Mouse (Mus musculus): ENCODE results near the gene Agap1.

Gene Agap1

DNA sequence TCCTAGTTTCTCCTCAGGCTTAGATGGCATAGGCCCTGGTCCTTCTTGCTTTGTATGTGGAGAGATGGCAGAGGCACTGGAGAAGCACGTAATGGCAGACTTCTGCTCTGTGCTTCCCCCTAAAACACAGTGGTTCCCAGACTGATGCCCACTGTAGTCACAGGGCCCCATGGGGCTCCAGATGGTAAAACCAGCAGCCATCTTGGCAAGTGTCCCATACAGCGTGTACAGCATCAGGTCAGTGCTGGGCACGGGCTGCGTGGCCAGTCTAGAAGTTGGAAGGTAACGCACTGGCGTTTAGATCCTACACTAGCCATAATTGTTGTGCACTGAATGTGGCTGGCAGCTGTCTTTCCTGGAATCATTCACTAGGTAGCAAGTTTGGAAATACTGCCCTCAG, 273.9 kb downstream of the Agap1 start:
- DNase-seq = no peak

DNA sequence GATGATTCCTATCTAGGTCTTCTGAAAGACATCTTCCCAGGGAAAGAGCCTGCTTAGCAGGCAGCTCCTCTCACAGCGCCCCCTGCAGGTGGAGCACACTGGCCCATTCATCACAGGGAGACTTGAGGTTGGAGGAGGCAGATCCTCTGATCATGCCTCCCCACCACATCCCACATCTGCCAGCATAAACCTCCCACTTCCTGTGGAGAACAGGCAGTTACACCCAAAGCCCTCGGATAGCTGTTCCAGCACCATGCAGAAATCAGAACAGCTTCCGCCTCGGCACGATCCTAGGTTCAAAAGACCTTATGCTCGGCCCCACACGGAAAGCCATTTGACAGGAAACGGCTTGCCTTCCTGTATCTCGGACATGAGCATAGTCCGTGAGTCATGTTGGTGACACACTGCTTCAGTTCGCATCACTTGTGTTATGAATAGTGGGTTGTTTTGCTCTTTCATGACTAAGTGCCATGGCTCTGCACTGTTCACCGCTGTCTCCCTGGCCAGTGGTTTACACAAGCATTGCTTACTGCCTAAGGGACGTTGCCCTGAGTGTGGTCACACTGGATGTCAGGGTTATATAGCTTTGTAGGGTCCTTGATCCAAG, 276.1 kb downstream of the Agap1 start:
- DNase-seq = no peak

DNA sequence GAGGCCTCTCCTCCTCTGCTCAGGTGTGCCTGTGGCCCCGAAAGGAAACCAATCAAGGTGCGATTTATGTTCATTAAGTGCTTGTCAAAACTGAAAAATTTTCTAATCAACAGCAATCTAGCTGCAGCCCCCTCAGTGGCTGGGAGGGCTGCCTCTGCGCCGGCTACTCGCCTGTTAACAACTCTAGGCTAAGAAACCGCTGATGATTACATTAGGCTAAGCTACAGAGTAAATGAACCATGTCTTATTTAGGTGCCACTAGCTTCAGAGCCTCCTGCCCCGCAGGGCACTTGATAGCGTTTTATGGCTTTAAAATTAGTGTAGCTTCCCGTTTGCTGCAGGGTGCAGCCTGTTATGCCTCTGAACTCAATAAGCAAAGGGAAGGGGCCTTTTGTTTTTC, 279.8 kb downstream of the Agap1 start:
- no peak for DNase-seq

DNA sequence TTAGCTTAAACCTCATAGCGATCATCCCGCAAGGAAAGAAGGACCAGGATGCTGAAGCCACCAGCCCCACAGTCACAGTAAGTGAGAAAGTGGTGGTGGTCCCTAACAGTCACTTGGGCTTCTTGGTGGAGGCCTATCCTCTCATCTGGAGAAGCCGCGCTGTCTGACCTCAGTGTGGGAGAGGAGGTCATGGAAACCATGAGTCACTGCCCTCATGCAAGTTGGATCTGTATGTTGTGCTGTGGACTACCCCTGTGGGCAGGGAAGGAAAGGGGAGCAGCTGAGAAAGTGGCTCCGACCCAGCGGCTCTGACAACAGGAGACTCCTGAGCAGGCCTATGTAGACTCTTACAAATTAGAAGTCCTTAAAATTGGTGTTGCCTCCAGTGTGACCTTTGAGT, 280.5 kb downstream of the Agap1 start:
- DNase-seq = no peak

DNA sequence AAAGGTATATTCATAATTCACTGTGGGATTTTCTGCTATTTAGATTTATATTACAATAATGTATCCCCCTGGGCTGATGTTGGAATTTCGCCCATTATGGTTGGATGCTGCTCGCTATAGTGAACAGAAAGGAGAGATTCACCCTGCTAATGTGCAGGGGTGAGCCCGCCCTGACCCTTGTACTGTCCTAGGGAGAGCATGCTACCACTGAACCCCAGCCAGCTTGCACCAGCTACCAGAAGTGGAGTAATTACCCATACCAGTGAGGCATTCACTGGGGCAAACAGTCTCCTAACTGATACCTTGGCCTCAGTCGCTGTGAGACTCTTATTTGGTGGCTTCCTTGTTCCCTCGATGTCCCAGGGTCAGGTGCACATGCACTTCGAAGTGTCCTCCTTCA, 281.4 kb downstream of the Agap1 start:
- DNase-seq = no peak

DNA sequence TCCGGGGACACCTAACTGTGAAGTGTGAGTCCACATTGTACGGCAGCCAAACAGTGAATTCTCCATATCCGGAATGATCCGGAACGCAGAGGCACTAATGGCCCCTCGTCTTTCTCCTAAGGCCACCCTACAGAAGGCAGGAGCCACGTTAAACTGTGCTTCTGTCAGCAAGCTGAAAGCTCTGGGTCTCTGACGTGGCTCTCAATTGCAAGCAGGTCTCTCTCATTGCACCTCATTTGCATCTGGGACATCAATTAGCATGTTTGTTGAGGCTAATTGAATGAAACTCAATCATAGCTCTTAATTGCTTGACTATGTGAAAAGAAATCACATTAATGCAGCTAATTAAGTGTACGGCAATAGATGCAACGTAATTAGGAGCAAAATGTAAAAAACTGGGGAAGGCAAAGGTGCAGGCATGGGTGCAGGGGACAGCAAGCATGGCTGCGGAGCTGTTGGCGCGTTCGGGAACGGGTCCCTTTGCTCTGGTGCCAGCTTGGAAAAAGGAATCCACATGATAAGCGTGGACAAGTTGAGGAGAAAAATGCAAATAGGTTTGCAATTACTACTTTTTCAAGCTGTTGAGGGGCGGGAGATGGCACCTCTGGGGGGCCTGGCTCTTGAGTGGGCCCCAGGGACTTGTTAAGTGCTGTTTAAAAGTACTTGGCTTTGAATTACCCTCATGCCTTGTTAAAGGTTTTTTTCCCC, 284.6 kb downstream of the Agap1 start:
- no peak for DNase-seq

DNA sequence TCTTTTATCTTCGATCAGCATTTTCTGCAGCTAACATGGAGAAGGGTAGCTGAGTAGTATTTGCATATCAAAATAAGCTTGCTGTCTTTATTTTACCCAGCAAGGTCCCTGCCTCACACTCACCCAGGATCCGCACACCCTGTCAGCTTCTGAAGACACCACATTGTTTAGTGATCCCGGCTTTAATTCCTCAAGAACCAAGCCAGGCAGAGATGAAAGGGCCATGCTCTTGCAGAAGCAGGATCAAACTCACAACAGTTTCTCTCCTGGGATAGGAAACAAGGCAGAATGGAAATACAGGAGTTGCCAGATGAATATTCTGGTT, 285.1 kb downstream of the Agap1 start:
- no peak for DNase-seq

DNA sequence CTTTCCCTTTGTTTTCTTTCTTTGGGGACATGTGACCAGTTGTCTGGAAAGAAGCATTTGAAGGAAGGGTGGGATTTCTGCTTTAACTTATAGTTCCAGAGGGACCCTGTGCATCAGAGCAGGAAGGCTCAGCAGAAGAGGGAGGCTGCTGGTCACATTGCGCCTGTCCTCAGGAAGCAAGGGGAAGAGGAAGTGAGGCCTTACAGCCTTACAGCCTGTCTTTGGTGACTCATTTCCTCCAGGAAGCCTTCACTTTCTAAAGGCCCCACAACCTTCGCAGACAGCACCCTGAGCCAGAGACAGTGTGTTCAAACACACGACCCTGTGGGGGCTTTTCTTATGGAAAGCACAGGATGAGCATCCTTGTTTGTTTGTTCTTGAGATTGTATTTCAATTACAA, 287.8 kb downstream of the Agap1 start:
- DNase-seq = no peak

DNA sequence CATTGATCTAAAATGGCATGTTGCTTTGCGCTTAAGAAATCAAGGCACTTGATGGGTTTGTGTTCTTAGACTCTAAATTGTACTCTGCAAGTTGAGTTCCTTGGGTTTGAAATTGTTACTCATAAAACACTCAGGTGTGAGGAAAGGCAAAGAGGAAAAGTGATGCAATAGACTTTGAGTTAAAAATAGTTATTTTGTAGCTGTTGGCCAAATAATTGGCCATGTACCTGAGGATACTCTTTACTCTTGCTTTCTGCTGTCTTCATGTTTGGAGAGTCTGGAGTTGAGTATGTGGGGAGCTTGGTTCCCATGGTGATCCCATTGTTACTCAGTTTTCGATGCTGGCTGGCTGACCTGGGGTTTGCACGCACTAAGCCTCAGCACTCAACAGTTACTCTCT, 291.6 kb downstream of the Agap1 start:
- DNase-seq = no peak

DNA sequence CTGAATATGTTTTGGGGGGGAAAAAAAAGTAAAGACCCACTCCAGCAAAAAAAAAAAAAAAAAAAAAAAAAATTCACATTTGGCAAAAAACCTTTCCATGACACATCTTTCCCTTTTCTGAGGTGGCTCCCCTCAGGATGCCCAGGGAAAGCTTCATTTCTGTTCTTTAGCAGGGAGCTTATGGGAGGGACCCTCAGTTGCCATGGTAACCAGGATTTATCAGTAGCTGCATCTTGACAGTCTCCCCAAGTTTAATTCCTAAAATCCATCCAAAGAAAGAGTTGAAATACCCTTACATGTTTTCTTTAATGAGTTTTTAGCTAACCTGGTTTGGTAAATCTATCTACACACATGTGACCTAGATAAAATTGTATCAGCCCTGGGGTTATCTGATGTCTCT, 295.1 kb downstream of the Agap1 start:
- DNase-seq = no peak

DNA sequence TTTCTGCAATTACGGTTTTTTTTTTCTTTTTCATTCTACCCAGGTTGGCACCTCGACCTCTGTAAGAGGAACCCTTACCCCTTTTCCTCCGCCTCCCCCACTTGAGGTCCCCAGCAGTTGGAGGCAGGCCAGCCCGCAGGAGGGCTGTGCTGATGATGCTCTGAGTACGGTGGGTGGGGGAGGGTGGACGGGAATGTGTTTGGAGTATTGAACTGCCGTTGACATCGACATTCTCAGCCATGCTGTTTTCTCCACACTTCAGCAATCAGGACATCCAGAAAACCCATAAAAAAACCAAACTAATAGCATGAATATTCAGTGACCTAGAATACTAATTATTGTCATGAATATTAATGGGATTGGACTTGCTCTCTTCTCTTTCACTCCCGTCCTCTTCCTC, 295.9 kb downstream of the Agap1 start:
- no peak for DNase-seq

DNA sequence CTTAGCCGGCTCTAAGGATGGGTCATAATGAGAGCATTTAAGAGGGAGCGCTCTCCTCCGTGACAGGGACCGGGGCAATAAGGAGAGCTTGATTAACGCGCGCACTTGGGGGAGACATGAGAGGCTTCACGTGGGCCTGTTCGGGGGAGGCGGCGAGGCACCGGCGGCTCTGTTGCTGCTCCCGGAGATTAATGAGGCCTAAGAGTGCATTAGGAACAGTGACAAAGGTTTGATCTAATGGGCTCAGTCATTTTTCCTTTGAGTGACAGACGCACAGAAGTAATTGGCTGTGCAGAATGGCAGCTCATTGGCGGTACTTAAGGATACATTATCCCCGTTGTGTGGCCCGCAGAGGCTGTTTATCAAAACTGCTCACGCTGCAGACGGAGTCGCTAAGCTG, 296.3 kb downstream of the Agap1 start:
- DNase-seq = no peak

DNA sequence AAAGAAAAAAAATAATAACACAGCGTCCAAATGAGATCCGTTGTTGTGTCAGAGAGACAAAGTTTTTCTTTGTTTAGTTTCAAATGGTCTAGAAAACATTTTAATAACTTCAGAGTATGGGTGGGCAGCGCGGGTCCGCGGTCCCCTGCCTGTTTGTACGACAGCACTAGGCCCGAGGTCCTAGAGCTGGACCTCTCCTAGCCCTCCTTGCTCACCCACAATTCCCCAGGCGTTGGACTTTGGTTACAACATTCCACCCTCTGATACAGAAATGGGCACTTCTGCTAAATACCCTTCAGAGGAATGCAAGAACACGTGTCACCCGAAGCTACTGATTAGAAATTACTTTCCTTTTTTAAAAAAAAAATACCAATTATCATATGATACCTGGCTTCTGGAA, 296.7 kb downstream of the Agap1 start:
- no peak for DNase-seq

DNA sequence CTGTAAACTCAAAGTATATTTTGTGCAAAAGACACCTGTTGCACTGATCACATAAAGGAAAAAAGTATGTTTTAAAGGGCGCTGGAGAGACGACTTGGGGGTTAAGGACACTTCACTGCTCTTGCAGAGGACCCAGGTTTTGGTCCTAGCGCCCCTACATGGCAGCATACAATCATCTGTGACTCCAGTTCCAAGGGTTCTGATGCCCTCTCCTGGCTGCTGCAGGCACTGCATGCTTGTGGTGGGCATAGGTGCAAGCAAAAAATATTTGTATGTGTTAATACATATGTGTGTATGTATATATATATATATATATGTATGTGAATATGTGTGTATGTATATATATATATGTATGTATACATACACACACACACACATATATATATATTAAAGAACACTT, 298.1 kb downstream of the Agap1 start:
- DNase-seq = no peak

DNA sequence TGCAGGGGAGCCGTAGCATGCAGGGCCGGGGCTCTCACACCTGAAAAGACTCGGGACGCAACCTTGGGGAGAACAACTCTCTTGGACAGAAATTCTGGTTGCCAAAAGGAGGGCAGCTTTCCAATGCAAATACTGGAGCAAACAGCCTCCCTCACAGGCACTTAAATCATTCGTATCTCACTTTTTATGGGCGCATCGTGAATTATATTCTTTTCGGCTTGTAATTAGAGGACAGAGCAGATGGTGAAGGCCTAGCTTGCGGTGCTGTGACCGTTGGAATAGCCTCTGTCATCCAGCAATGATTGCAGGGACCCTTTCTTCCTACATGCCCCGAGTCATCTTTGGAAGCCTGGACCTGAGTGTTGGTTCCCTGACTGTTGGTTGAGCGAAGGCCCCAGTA, 300.8 kb downstream of the Agap1 start:
- no peak for DNase-seq

DNA sequence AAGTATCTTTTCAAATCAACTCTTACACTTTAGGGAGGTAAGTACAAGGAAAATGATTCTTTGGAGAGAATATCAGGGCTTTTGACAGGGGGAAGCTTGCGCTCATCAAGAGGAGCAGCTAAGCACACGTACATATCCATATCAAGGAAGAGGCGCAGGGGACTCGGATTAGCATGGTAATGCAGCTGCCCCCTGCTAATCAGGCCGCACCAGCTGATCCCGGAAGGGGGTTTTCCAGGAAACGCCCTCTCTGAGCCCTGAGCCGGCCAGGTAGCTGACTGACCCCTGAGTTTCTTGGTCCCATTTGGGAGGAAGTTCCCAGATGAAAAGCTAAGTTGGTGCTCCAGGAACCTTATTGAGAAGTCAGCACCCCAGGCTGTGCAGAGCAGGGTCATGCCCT, 301.8 kb downstream of the Agap1 start:
- no peak for DNase-seq

DNA sequence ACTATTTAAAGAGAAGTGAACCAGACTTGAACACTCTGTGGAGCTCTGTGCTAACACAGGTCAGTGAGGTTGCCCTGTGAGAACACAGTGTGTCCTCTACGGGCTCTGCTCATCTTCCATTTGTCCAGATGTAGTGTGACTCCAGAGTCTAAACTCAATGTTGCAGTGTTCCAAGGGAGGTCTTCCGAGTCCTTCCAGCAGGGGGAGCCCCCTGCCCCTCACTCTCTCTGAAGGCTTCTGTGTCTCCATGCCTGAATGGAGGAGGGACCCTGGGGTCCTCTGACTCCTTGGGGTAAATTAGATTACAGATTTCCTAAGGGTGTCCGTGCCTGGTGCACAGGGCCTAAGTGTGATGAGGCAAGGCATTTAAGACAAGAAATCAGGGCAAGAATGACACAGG, 302.9 kb downstream of the Agap1 start:
- DNase-seq = no peak

DNA sequence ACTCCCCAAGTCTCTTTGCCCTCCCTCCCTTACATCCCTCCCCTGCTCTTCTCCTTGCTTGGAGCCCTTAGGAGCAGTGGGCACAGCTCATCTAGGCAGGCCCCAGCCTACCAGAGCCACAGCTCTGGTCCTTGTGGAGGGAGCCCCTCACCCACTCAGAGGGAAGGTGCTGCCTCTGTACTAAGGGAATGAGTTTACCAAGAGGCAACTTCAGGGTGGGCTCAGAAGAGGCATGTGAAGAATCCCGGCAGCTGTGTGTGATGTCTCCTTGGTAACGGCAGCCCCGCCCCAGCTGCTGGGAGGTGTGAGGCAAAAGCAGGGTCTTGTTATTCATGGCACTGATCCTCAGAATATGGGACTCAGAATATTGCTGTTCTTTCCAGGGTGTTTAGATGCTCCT, 309.3 kb downstream of the Agap1 start:
- DNase-seq = no peak

DNA sequence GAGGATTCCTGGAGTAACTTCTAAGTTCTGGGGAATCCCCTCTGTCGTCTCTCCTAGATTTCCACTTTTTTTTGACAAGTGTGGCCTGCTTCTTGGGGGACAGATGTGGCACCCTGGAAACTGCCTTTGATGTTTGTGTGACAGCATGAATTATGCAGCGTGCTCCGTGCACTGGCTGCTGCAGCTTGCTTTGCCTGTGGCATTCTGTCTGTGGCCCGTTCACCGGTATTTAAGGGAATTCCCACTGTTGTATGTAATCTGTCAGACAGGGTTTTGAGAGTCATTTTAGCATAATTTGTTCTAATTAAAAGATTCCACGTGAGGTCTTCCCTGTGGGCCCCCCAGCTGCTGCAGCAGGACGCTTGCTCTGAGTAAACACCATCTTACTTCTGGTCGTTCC, 312.3 kb downstream of the Agap1 start:
- DNase-seq = no peak

DNA sequence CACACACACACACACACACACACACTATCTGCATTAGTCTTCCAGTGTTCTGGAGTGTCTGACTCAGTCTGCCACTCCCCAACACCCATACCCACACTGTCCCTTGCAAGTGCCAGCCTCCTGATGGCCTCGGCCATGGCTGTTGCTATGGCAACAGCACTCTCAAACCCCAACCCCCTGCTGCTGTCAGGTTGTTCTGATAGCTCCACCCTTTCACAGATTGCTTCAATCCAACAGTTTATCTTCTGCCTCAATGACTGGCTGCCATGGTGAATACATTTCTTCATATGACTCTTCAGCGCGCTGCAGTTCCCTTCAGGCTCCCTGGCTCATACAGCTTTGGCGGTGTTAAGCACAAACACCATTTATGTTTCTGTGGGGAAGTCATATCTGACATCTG, 315.0 kb downstream of the Agap1 start:
- DNase-seq = no peak

DNA sequence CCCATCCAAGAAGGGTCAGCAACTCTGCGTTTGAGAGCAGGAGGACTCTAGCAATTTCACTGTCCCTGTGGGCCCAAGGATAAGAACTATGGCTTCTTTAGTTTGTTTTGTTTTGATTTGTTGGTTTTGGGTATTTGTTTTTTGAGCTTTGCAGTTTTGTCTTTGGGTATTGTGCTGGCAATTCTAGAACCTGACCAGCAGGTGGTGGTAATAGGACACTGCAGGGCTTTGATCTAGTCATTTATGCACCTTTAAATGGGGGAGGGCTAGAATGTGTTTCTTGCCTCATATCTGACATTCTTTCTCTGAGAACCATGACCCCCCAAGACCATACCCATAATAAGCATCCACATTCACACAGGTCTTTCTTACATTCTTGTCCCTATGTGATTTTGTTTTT, 315.7 kb downstream of the Agap1 start:
- DNase-seq = no peak

DNA sequence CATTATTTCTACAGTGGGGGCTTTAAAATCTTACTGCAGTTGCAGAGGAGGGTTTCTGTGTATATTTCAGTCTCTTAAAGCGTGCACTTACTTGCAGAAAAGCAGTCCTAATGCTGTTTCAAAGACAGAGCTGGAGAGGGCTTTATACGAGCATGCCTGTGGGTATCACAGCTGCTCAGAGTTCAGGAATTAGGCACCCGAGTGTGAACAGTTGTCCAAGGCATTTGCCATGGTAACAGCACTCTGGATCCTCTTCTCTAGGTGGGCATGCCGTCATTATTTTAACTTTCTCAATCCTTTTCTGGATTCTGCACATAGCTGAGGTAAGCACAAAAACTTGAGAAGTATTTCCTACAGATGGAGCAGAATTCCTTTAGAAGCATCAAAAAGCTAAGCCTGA, 321.1 kb downstream of the Agap1 start:
- no peak for DNase-seq

DNA sequence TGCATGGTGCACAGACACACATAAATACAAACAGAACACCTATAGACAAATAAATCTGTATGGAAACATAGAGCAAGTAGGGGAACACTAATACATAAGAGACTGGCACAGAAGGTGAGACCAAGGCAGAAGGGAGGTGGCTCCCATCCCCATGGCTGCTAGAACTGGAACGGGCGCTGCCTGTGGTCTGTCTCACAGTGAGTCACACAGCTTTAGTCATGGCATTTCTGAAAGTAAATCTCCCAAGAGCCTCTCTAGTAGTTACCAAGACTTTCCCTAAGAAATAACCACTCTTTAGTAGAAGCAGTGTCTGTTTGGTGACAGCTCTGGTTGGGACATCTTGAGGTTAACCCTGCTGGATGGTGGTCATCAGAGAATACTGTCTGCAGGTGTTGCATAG, 326.1 kb downstream of the Agap1 start:
- DNase-seq = no peak

DNA sequence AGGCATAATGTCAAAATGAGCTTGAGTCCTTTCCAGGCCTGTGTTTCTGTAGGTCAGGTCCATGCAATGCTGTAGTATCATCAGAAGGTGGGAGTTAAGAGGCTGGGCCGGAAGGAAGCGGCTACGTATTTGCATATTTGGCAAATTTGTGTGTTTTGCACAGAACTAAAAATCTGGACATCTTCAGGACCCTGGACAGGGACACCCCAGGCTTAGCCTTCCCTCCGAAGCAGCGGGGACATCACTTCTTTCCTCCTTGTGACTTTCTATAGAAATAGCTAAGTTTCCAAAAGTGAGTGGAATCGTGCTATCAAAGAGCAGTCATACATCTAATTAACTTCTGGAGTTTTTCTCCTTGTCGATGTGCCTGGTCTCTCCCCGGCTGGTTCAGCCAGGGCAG, 327.3 kb downstream of the Agap1 start:
- DNase-seq = no peak

DNA sequence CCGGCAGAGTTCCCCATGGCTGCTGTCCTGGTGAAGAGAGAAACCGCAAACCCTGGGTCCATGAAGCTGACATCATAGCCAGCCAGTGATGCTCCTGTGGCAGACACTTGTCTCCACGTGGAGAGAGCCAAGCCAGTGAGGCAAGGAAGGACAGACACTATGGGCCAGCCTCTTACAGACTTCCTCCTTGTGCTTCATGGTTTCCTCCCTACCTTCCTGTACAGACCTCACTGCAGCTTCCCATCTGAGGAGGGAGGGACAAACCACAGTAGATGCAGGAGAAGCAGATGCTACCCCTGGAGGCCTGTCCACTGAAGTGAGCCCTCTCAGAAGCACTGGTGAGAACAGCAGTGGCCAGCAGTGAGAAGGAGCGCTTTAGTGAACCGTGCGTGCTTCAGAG, 332.2 kb downstream of the Agap1 start:
- no peak for DNase-seq

DNA sequence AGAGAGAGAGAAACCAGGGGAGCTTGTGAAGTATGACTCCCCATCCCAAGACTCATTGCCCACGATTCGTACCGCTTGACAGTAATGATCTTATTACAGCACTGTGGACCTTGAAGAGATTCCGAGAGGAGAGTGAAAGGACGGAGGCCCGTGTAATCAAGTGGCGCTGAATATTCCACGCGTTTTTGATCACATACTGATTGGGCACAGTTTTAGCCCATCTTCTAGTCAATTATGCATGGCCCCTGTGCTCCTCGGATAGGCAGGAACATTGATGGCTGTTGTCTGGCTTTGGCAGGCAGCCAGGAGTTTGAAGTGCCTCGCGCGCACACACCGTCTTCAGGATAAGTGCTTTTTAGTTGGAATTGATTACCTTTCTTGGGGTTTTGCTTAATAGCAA, 344.1 kb downstream of the Agap1 start:
- DNase-seq = no peak

Data from cerebellum, adult 9-10 months (tissue).